Mouse (Mus musculus) intestine, postnatal 0 days (tissue): ENCODE data around the gene Sec14l4. TPM values are rescaled to one million over a fixed set of nuclear protein-coding genes. Genes with fewer than 3 reads are reported as not detected.

Experiments used
- ATAC-seq: fragments of 200-750 bp; cut with Nextera tagmentation; 2 replicates; pipeline ENCODE4 v1.8.0; 2017; ENCODE audit warnings: mild to moderate bottlenecking, moderate TSS enrichment, moderate library complexity
- H3K27ac ChIP-seq: fragments of 300-500 bp; sonication (generic); 2 replicates; pipeline ENCODE4 v1.5.1; 2014; ENCODE audit warnings: mild to moderate bottlenecking, low read depth, low read length, moderate library complexity
- H3K27me3 ChIP-seq: fragments of 300-500 bp; sonication (generic); replicated peaks from 2 replicates; pipeline ENCODE4 v1.6.1; 2014; ENCODE audit warnings: low read length, mixed read lengths; ENCODE audit not compliant: control insufficient read depth, insufficient read depth
- H3K36me3 ChIP-seq: fragments of 300-500 bp; sonication (generic); 2 replicates; pipeline ENCODE4 v1.6.1; 2014; ENCODE audit warnings: mild to moderate bottlenecking, moderate library complexity; ENCODE audit not compliant: control insufficient read depth, insufficient read depth
- H3K4me1 ChIP-seq: fragments of 300-500 bp; sonication (generic); replicated peaks from 2 replicates; pipeline ENCODE4 v1.6.1; 2014; ENCODE audit warnings: antibody characterized with exemption, low read length, mixed read lengths; ENCODE audit not compliant: control insufficient read depth, insufficient read depth
- H3K4me2 ChIP-seq: fragments of 300-500 bp; sonication (generic); replicated peaks from 2 replicates; pipeline ENCODE4 v1.6.1; 2014; ENCODE audit warnings: low read depth, mild to moderate bottlenecking, moderate library complexity
- H3K4me3 ChIP-seq: fragments of 300-500 bp; sonication (generic); 2 replicates; pipeline ENCODE4 v1.5.1; 2014; ENCODE audit warnings: low read depth, low read length
- H3K9ac ChIP-seq: fragments of 300-500 bp; sonication (generic); 2 replicates; pipeline ENCODE4 v1.6.1; 2014; ENCODE audit warnings: mild to moderate bottlenecking, low read depth, low read length
- H3K9me3 ChIP-seq: fragments of 300-500 bp; sonication (generic); 2 replicates; pipeline ENCODE4 v1.6.1; 2016; ENCODE audit warnings: mixed run types; ENCODE audit not compliant: control insufficient read depth
- CTCF ChIP-seq: sonication (generic); IDR thresholded peaks from 2 replicates; pipeline ENCODE4 v1.5.1; 2016; ENCODE audit warnings: low read depth, mild to moderate bottlenecking, control low read depth, antibody characterized with exemption, moderate library complexity
- WGBS: fragments of 180-500 bp; shearing (Covaris S2); extraction: QIAGEN DNeasy Blood & Tissue Kit; methylation state at CpG from one replicate; pipeline ENCODE4 v1.1.7; 2014; 5-methylcytosine and 5-hydroxymethylcytosine counted together
- polyA plus RNA-seq: library from polyadenylated mRNA; unstranded; fragments of >200 nt; fragmentation: Nextera tagmentation; extraction: Ambion mirVana; gene quantifications from 2 replicates; pipeline ENCODE4 v1.2.1, GENCODE M21; 2015

Gene Sec14l4
- polyA plus RNA-seq, 1 experiment from 2014 or later: 0.13 TPM

GRCm38 (mm10) chr11:4023321-4023720 lies 7.9 kb upstream of the Sec14l4 start:
- H3K9me3 ChIP-seq: no peaks in the 10 kb centered on the region
- no peak for TF ChIP-seq CTCF

GRCm38 (mm10) chr11:4027066-4027465 lies 4.2 kb upstream of the Sec14l4 start:
- H3K36me3 ChIP-seq: no peaks in the 10 kb centered on the region
- H3K27me3 ChIP-seq: no peaks in the 10 kb centered on the region
- H3K4me2 ChIP-seq: no peak overlapping the region
- no peak overlapping the region for H3K27ac ChIP-seq
- H3K4me3 ChIP-seq: no peak overlapping the region
- WGBS: 71% methylated on average over 8 of the region's 8 CpGs
- no peak for ATAC-seq
- H3K9me3 ChIP-seq: no peaks in the 10 kb centered on the region
- TF ChIP-seq CTCF: no peak
- H3K9ac ChIP-seq: no peak overlapping the region
- H3K4me1 ChIP-seq: no peaks in the 10 kb centered on the region

More at GRCm38 (mm10) chr11:4023321-4023720, 7.9 kb upstream of the Sec14l4 start:
- Histone ChIP-seq H3K4me3 (no peak overlapping the region), H3K9ac (no peak overlapping the region), H3K36me3 (no peaks in the 10 kb centered on the region), H3K27me3 (no peaks in the 10 kb centered on the region), H3K4me1 (no peaks in the 10 kb centered on the region), H3K27ac (no peak overlapping the region), H3K4me2 (no peak overlapping the region)
- WGBS: 50% methylated on average over 2 of the region's 2 CpGs
- ATAC-seq: no peak

GRCm38 (mm10) chr11:4027561-4028334 lies 3.5 kb upstream of the Sec14l4 start:
- no peak overlapping the region for H3K4me3 ChIP-seq
- TF ChIP-seq CTCF: no peak
- no peaks in the 10 kb centered on the region for H3K36me3 ChIP-seq
- no peaks in the 10 kb centered on the region for H3K27me3 ChIP-seq
- no peaks in the 10 kb centered on the region for H3K4me1 ChIP-seq
- no peak overlapping the region for H3K9ac ChIP-seq
- H3K9me3 ChIP-seq: no peaks in the 10 kb centered on the region
- no peak overlapping the region for H3K27ac ChIP-seq
- no peak for ATAC-seq
- H3K4me2 ChIP-seq: no peak overlapping the region
- 71% methylated on average over 9 of the region's 9 CpGs for WGBS

- Histone ChIP-seq H3K36me3 (no peaks in the 10 kb centered on the region), H3K9me3 (no peaks in the 10 kb centered on the region), H3K27ac (no peak overlapping the region), H3K9ac (no peak overlapping the region), H3K4me3 (no peak overlapping the region), H3K4me1 (no peaks in the 10 kb centered on the region), H3K27me3 (no peaks in the 10 kb centered on the region), H3K4me2 (no peak overlapping the region)
- 66% methylated on average over 4 of the region's 4 CpGs for WGBS
- ATAC-seq: no peak
- no peak for TF ChIP-seq CTCF
These were observed 1.9 kb upstream of the Sec14l4 start for GRCm38 (mm10) chr11:4029343-4029742.

- no peak overlapping the region for H3K9ac ChIP-seq
- no peak overlapping the region for H3K27ac ChIP-seq
These were observed 699 bp downstream of the Sec14l4 start for GRCm38 (mm10) chr11:4031961-4032360.

GRCm38 (mm10) chr11:4033471-4033870 lies 2.2 kb downstream of the Sec14l4 start:
- Histone ChIP-seq H3K4me3 (no peak overlapping the region), H3K9ac (no peak overlapping the region), H3K9me3 (no peaks in the 10 kb centered on the region), H3K4me1 (no peaks in the 10 kb centered on the region), H3K27ac (no peak overlapping the region), H3K27me3 (no peaks in the 10 kb centered on the region), H3K4me2 (no peak overlapping the region), H3K36me3 (no peaks in the 10 kb centered on the region)
- TF ChIP-seq CTCF: no peak
- ATAC-seq: no peak
- 66% methylated on average over 7 of the region's 7 CpGs for WGBS

More at GRCm38 (mm10) chr11:4031961-4032360, 699 bp downstream of the Sec14l4 start:
- Histone ChIP-seq H3K27me3 (no peaks in the 10 kb centered on the region), H3K36me3 (no peaks in the 10 kb centered on the region), H3K4me3 (no peak overlapping the region), H3K4me1 (no peaks in the 10 kb centered on the region), H3K4me2 (no peak overlapping the region), H3K9me3 (no peaks in the 10 kb centered on the region)
- ATAC-seq: no peak
- WGBS: 44% methylated on average over 12 of the region's 12 CpGs
- TF ChIP-seq CTCF: no peak
